Mouse (Mus musculus) right cerebral cortex, postnatal 4 days (tissue): ENCODE measurements at regions not wholly inside any gene's neighbourhood (a gene's known extent, or its start where the extent isn't known, plus 50 kb on each side); places are given as distances from the start of the nearest gene placed in this dataset.

Experiments used
- DNase-seq: peaks from one replicate; pipeline ENCODE4 v3.0.0-alpha.2; 2022

GRCm38 (mm10) chr3:33902431-33902830, 58.3 kb upstream of the Ccdc39 start:
- no peak for DNase-seq

- peak; percentile 10 for DNase-seq
Observed at GRCm38 (mm10) chr3:33903326-33903725, 59.2 kb upstream of the Ccdc39 start.

GRCm38 (mm10) chr3:33903816-33904215, 59.7 kb upstream of the Ccdc39 start:
- no peak for DNase-seq

- peak; percentile 9 for DNase-seq
Observed at GRCm38 (mm10) chr3:33904854-33905678, 61.0 kb upstream of the Ccdc39 start.

- no peak for DNase-seq
Observed at GRCm38 (mm10) chr3:33905679-33906007, 61.5 kb upstream of the Ccdc39 start.

- DNase-seq, result no peak
Observed at GRCm38 (mm10) chr3:33907061-33907460, 63.0 kb upstream of the Ccdc39 start.

GRCm38 (mm10) chr3:33911559-33911958, 67.4 kb upstream of the Ccdc39 start:
- no peak for DNase-seq

- DNase-seq, result no peak
Observed at GRCm38 (mm10) chr3:33913470-33913869, 69.4 kb upstream of the Ccdc39 start.

GRCm38 (mm10) chr3:33914386-33914785, 70.3 kb upstream of the Ccdc39 start:
- no peak for DNase-seq

GRCm38 (mm10) chr3:33915777-33916176, 71.7 kb upstream of the Ccdc39 start:
- DNase-seq, result no peak

GRCm38 (mm10) chr3:33916318-33916717, 72.2 kb upstream of the Ccdc39 start:
- DNase-seq, result no peak

- DNase-seq, result no peak
Observed at GRCm38 (mm10) chr3:33916818-33917217, 72.7 kb upstream of the Ccdc39 start.

GRCm38 (mm10) chr3:33918785-33919184, 74.7 kb upstream of the Ccdc39 start:
- peak; percentile 95 for DNase-seq

GRCm38 (mm10) chr3:33925072-33925471, 81.0 kb upstream of the Ccdc39 start:
- DNase-seq, result no peak

- no peak for DNase-seq
Observed at GRCm38 (mm10) chr3:33955064-33955463, 64.7 kb upstream of the Fxr1 start.

GRCm38 (mm10) chr3:33955854-33956624, 63.7 kb upstream of the Fxr1 start:
- peak; percentile 64 for DNase-seq

GRCm38 (mm10) chr3:33956625-33957023, 63.1 kb upstream of the Fxr1 start:
- no peak for DNase-seq

GRCm38 (mm10) chr3:33957676-33958075, 62.1 kb upstream of the Fxr1 start:
- no peak for DNase-seq

GRCm38 (mm10) chr3:33958216-33958615, 61.5 kb upstream of the Fxr1 start:
- no peak for DNase-seq

GRCm38 (mm10) chr3:33960211-33960610, 59.5 kb upstream of the Fxr1 start:
- DNase-seq, result no peak

GRCm38 (mm10) chr3:33962938-33963337, 56.8 kb upstream of the Fxr1 start:
- no peak for DNase-seq

GRCm38 (mm10) chr3:33967184-33967583, 52.6 kb upstream of the Fxr1 start:
- no peak for DNase-seq
